Mouse (Mus musculus) common myeloid progenitor, adult 5-6 weeks (primary cell): ENCODE data around the gene Mastl. TPM values are rescaled to one million over a fixed set of nuclear protein-coding genes. Genes with fewer than 3 reads are reported as not detected.

Source experiments
- ATAC-seq: replicated peaks from 2 replicates; pipeline ENCODE4 v1.8.0; 2016; ENCODE audit warnings: low read depth, mild to moderate bottlenecking, moderate TSS enrichment, inconsistent platforms; ENCODE audit not compliant: poor library complexity, severe bottlenecking
- total RNA-seq: library from RNA; stranded (forward); fragments of 200-1000, 187-1606 nt; gene quantifications from 2 replicates; pipeline ENCODE4 v1.2.3, GENCODE M21; 2017

Mastl gene
- total RNA-seq, result 12.3 and 21.9 TPM in 2 replicates

- ATAC-seq, result peak; percentile 84
These were observed at the start of gene Mastl, which contains the start of gene Yme1l1 for GRCm38 (mm10) chr2:23155777-23156607. TSS of gene Mastl (minus strand) at chr2:23156024. TSS of gene Yme1l1 (plus strand) at chr2:23156369.

- ATAC-seq, result no peak
These were observed 47.3 kb upstream of the Mastl start for GRCm38 (mm10) chr2:23202900-23203670.

- no peak for ATAC-seq
These were observed 45.2 kb upstream of the Mastl start for GRCm38 (mm10) chr2:23201034-23201433.

GRCm38 (mm10) chr2:23194366-23194765, 38.5 kb upstream of the Mastl start:
- ATAC-seq, result no peak

- ATAC-seq, result no peak
These were observed 16.5 kb upstream of the Mastl start for GRCm38 (mm10) chr2:23172305-23172704.

- ATAC-seq, result peak; percentile 42
These were observed 821 bp upstream of the Mastl start for GRCm38 (mm10) chr2:23156608-23157081.

- ATAC-seq, result peak; percentile 6
These were observed 614 bp downstream of the Mastl start for GRCm38 (mm10) chr2:23155199-23155621.

- ATAC-seq, result no peak
These were observed 36.3 kb downstream of the Mastl start for GRCm38 (mm10) chr2:23119573-23119972.

GRCm38 (mm10) chr2:23102266-23102665, 53.6 kb downstream of the Mastl start:
- ATAC-seq, result no peak

- ATAC-seq, result peak; percentile 47; the same call in 1 of the 2 replicates
These were observed 58.8 kb downstream of the Mastl start for GRCm38 (mm10) chr2:23097028-23097427.

GRCm38 (mm10) chr2:23092216-23092615, 63.6 kb downstream of the Mastl start:
- peak; percentile 90 for ATAC-seq

- ATAC-seq, result no peak
These were observed 71.3 kb downstream of the Mastl start for GRCm38 (mm10) chr2:23084540-23084939.

GRCm38 (mm10) chr2:23078588-23078987, 77.2 kb downstream of the Mastl start:
- ATAC-seq, result no peak

GRCm38 (mm10) chr2:23077693-23078092, 78.1 kb downstream of the Mastl start:
- ATAC-seq, result no peak

- ATAC-seq, result no peak
These were observed 79.0 kb downstream of the Mastl start for GRCm38 (mm10) chr2:23076783-23077182.

- ATAC-seq, result no peak
These were observed 80.0 kb downstream of the Mastl start for GRCm38 (mm10) chr2:23075846-23076245.

GRCm38 (mm10) chr2:23071406-23071805, 84.4 kb downstream of the Mastl start:
- no peak for ATAC-seq

GRCm38 (mm10) chr2:23070491-23070890, 85.3 kb downstream of the Mastl start:
- no peak for ATAC-seq

- ATAC-seq, result peak; percentile 65
These were observed 86.7 kb downstream of the Mastl start for GRCm38 (mm10) chr2:23068894-23069744.

- ATAC-seq, result peak; percentile 24
These were observed 87.5 kb downstream of the Mastl start for GRCm38 (mm10) chr2:23068370-23068737.
